Mouse (Mus musculus) frontal cortex, adult 2 months (tissue): ENCODE data around the gene Zfand3. TPM values are rescaled to one million over a fixed set of nuclear protein-coding genes. Genes with fewer than 3 reads are reported as not detected.

Experiments used
- DNase-seq, 2 experiments: peaks; one replicate each; pipeline ENCODE4 v3.0.0; 2022; ENCODE audit warnings: low spot score in 1 of 2; ENCODE audit errors: extremely low spot score in 1 of 2
- polyA plus RNA-seq: library from polyadenylated mRNA; depleted of rRNA; stranded (reverse); fragments of >200 nt; gene quantifications from 2 replicates; pipeline ENCODE4 v1.2.3, GENCODE M21; 2012

Zfand3 gene
- polyA plus RNA-seq, 1 experiment: 100 TPM

DNA sequence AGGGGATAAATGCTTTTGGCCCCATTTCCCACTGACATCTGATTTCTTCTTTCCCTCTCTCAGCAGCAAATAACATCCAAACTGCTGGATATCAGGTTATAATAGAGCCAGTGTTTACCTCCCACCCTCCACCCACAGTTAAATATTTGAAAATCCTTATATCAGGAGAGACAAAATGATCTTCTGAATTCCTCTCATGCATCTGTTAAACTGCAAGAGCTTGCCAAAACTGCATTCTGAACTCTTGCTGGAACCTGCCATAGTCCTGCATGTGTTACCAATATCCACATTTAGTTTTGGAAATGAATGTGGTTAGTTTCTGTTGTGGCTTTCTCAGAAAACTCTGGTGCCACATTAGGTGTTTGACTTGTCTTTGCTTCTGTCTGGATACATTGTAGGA is 97.3 kb downstream of the Zfand3 start:
- DNase-seq: no peak

DNA sequence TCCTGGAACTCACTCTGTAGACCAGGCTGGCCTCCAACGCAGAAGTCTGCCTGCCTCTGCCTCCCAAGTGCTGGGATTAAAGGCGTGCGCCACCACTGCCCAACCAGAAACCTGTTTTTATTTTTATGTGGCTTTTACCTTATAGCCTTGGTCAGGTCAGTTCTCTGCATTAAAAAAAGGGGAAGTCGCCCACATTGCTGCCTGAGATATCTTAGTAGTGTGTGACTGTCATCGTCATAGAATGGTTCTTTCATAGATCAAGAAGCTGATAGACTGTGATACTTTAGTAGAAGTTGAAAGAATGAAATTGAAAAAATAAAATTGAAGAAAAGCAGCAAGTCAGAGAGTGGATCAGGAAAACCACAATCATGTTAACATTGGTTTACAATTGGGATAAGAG is 98.5 kb downstream of the Zfand3 start:
- no peak for DNase-seq

DNA sequence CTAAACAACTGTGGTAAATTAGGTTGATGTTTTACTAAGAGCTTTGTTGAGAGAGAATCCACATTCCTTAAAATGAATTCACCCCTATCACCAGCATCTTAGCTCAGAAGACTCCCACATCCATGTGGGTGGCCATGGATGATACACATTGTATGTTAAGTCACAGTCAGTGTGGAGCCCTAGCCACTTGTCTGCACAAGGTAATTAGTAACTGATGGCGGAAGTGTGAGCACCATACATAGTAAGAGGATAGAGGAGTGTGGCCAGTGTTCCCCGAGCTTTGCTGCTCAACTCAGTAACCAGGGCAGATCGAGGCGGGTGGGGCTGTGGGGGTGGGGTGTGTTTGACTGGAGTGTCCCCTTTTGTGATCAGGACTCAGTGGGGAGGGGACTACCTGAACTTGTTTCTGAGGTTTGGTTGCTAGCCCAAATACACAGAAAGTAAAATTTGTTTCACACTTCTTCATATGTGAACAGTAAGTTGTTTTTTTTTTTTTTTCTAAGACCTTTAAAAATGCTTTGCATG is 99.2 kb downstream of the Zfand3 start:
- no peak for DNase-seq

DNA sequence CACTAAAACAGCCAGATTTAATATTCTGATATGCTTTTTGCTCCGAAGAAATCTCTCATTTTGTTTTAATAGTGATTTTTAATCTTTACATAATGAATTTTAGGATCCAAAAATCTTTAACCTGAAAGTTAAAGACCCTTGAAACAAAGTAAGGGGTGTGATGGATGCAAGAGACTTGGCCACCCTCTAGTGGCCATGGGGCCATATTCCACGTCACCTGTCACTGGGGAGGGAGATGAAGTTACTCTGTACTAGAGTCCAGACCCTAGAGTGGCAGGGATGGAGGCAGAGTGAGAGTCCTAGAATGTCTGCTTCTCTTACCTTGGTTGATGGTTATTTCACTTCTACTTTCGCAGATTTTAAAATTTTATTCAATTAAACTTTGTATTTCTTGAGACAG is 100.8 kb downstream of the Zfand3 start:
- DNase-seq: no peak

DNA sequence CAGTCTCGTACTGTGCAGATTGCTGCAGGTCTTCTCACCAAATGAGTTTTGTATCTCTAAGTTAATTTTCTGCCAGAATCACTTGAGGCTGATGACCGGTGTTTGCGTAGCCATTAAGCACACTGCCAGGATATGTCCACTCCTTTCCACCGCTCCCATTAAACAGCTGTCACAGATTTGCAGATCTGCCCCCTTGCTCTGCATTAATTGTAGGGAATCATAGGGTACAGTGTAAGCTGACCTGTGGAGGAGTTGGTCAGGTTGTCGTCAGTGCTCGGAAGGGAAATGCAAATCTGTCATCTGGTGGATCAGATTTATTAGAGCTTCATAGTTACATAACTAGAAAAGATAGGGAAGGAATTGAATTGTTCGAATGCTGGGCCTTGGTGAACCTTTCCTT is 106.1 kb downstream of the Zfand3 start:
- DNase-seq: no peak

DNA sequence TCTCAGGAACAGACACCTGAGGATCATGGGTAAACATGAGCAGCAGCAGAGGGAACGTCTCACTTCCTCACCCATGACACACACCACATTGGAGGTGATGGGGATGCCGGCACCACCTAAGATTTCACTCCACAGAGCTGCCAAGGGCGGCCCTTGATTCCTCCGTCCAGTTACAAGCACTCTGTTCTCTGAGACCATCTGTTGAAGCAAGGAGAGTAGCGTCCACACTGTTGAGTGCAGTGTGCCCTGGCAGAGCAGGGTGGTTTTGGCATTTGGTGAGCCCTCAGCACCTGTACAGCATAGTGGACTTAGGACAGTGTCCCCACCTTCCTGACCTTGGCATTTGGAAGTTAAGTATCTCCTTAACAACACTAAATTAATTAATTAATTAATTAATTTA is 107.0 kb downstream of the Zfand3 start:
- DNase-seq: no peak

DNA sequence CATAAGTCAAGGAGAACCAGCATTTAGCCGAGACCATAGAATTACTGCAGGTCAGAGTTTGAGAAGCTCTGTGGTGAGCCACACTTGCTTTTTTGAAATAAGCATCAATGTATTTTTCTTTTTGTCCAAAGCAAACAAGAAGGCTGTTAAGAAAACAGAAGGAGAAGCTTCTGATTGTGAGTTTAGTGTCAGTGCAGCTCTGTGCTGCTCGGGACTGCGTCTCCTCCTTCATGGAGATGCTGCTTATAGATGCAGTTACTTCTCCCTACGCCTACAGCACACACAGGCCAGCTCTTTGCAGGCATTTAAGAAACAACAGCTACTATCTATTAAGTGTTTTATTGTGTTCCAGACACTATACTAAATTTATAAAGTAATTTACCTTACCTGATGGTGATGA is 107.5 kb downstream of the Zfand3 start:
- no peak for DNase-seq

DNA sequence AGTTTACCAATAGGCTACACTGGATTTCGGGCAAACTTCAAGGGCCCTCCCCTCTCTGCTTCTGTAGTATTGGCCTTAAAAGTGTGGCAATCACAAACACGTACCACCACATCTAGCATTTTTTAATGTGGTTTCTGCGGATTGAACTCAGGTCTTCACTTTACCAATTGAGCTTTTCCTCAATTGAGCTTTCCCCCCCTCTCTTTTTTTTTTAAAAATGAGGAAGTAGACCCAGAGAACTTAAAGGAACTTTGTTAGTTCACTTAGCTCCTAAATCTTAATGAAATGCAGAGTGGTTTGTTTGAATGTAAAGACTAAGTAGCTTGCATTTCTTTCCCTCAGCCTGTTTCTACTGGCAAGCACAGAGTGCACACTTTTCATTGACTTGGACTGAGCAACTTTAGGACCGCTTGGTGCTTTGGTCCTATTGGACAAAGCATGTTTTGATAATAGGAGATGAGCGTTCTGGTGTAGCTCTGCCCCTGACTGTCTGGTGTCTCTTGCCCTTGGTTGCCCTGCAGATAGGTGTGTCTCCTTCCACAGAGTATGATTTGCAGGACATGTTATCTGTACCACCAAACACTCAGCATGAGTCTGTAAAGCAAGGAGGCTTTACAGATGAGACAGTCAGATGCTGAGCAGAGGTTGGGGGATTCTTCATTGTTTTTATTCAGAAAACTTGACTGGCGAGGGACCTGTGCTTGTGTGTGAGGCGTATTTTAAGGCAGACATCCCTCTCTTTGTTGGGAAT is 108.2 kb downstream of the Zfand3 start:
- no peak for DNase-seq

DNA sequence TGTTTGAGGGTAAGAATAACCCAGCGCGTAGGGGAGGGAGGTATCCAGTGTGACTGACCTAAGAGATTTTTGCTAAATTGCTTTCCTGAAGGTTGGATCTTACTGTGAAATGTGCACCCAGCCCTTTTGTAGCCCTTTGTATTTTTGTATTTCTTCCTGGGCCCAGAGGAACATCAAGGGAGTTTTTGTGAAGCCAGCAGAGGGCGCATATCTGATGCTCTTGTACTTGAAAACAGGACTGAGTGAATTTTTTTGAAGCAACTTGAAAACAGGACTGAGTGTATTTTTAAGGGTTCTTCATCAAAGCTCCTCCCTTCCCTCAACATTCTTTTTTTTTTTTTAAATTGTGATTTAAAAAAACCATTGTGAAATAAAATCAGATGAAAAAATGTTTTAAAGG is 110.2 kb downstream of the Zfand3 start:
- DNase-seq: peak in 1 of 2 experiments; percentile 66

DNA sequence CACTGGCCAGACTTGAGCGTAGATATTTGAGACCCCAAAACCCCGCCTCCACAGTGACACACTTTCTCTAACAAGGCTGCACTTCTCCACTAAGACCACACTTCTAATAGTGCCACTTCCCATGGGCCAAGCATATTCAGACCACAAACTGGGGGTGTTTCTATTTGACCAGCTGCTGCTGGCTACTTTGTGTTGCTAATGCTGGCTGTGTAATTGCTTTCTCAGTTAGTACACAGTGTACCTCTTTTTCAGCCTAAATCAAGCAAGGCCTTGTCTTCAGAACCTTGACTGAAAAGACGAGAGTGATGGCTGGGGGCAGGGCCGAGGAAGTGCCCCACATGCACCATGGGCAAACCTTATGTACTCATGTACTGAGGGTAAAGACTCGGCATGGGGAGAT is 111.7 kb downstream of the Zfand3 start:
- peak; percentile 36 to 37 for DNase-seq

DNA sequence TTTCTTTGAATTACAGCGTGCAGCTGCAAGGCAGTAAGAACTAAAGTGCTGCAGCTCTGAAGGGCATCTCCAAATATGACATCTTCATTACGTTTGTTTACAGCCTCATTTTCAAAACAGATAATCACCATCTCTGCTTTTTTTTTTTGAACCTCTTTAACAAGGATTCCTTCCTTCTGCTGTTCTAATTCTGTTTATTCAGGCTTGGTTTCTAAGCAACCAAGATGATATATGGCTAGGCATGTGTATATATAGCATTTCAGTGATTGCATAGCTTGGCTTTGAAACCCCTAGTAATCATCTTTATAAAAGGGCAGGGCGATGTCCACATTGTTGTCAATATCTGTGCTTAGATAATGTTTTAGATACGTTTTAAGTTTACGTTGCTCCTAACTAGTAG is 113.5 kb downstream of the Zfand3 start:
- no peak for DNase-seq

DNA sequence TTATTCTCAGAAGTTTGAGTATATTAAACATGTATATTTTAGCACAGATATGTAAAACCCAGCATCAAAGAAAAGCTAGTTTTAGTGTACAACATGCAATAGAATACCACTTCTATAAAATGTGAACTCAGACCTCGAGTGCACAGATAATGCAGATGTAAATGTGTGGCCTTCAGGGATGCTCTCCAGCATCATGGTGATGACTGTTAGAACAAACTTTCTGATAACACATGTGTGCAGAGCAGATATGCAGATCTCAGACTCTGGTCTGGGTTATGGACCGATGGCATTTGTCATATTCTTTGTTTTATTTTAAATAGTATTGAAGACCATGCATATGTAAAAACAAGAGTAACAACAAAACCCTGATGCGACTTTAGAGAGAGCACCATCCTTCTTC is 117.7 kb downstream of the Zfand3 start:
- DNase-seq: no peak

DNA sequence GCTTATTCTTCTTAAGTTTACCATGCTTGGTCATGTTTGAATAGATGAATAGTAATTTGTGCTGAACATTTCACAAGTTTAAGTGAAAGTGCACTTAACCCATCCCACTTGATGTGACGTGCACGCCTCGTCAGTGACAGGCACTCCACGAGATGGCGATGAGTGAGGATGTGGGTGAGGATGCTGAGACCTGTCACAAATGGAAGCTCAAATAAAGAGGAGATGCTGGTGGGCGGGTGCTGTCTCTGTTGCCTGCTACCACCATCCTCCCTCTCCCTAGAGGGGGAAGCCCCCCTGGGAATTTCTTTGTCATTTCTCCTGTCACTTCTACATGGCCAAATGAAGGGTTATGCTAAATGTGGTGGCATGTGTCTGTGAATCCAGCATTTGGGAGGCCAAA is 123.9 kb downstream of the Zfand3 start:
- DNase-seq: no peak

DNA sequence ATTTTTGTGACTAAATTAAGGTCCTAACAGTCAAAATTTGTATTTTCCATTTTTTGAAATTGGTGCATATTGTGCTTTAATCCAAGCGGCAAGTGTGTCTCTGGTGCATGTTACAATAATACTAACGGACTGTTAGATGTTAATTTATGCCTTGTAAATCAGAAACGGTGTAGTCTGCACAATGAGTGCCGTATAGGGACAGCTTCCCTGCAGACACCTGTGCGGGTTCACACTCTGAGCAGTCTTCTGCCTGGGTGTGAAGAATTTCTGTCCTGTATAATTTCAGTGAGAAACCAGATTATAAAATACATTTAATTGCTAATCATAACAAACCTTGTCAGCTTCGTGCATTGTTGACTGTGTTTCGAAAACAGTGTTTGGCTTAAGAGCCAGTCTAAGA is 124.7 kb downstream of the Zfand3 start:
- DNase-seq: no peak

DNA sequence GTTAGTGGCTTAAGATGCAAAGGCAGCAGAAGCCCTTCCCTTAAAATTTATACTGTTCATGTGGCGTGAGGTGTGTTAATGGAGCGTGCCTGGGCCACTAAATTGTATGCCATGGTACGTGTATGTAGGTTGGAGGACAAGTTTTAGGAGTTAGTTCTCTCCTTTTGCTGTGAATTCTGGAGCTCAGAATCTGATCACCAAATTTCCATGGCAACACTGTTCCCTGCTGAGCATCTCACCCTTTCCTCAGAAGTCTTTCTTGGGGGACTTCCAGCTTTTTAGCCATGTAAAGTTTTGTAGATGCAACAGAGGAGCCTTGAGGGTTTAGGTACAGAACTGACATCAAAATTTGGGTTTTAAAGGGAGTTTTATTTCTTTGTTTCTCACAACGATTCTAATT is 125.8 kb downstream of the Zfand3 start:
- DNase-seq: peak in 1 of 2 experiments; percentile 43

DNA sequence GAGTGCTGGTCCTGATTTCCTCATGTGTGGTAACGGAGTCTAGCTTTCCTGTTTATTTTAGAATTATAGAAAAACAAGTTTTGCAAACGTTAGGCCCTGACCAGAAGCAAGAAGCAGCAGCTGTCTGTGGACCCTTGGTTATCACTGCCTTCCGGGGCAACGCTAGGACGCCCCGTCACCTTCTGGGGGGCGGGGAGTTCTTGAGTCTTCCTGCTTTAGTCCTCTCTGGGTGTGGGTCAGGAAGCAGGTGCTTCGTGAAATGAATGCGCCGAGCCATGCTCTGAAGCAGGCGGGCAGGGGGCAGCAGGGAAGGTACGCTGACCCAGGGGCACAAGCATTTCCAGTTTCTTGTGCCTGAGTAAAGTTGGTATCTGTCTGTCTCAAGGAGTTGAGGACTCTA is 129.1 kb downstream of the Zfand3 start:
- DNase-seq: no peak

DNA sequence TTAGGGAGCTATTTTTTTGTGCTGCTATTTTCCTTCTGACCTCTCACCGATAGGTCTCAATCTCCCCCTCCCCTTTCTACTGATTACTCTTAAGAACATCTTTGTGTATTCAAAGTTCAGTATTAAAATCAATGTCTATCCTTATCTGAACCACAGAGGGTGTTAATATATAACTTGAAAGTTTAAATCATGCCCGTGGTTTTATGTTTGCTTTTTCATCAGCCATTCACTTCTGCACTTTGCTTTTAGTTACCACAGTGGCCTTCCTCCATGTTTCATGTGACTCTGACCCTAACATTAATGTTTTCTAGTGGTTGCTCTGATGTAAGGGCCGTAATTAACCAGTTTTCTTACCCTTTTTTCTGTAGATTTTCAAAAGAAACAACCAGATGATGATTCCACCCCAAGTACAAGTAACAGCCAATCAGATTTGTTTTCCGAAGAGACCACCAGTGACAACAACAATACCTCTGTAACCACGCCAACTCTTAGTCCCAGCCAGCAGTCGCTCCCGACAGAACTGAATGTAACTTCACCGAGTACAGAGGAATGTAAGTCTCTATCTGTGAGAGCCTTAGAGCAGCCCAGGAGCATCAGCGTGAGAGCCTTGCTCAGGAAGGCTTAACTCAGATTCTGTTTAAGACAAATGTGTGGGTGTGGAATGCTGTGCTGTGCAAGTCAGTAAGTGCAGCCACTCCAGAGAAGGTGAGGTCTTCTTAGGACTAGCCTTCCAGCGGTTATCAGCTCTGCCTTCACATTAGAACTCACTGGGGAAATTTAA is 130.6 kb downstream of the Zfand3 start:
- peak in 1 of 2 experiments; percentile 43 for DNase-seq

DNA sequence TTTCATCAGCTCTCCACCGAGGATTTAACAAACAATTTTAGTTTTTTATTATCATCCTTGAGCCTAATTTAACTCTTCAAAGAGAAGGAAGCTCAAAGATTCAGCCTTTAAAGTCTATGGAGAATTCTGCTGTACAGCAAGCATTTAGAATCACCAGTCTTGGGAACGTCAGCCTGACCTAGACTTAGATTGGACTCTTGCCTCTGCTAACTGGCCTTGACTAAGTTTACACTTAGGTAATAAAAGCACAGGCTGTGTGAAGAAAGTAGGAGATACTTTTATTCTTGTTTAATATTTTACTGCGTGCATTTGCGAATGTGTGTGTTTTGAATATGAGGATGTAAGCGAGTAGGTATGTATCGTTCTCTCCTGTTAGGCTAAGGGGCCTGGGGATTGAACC is 131.4 kb downstream of the Zfand3 start:
- no peak for DNase-seq

DNA sequence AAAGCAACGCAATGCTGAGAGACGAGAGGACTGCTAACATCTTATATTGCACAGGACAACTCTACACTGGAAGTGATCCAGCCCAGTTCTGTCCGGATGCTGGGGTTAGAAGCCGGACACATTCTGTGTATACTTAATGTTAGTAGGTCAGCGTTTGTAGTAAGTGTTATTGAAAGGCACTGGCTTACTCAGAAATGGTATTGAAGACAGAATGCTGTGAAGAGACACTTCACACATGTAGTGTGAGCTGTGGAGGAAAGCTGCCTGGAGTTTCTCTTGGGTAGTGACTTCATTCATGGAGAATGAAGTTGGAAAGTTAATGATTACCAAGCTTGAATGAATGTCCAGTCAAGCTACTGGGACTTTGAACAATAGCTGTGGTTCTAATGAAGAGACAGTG is 132.2 kb downstream of the Zfand3 start:
- DNase-seq: no peak

DNA sequence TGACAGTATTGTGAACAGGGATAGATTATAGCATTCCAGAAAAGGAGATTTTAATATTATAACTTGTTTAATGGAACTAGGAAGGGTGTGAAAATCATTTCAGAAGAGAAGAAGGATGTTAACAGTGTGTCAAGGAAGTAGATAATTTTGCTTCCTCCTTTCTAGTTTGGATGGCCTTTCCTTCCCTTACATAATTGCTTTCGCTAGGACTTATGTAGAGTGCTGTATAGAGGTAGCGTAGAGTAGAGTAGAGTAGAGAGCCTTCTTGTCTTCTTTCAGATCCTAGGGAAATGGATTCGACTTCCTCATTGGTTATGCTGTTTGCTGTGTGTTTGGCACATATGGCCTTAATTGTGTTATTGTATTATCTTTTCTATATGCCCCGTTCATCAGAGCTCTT is 132.6 kb downstream of the Zfand3 start:
- DNase-seq: no peak

DNA sequence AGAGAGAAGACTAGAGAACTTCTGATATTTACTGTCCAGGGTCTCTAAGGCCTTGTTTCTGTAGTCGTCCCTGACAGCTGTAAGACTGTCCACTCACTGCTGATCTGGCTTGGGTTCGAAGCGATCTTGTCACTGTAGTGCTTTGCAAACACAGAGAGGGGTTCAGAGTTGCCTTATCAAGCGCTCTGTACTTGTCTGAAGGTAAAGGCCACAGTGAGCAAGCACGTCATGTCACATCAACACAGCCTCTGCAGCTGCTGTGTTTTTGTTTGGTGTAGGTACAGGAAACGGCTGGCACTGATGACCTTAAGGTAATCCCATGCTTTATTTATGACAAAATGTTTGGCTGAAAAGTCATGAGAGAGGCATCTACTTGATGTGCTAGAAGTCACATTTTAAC is 139.6 kb downstream of the Zfand3 start:
- DNase-seq: no peak

DNA sequence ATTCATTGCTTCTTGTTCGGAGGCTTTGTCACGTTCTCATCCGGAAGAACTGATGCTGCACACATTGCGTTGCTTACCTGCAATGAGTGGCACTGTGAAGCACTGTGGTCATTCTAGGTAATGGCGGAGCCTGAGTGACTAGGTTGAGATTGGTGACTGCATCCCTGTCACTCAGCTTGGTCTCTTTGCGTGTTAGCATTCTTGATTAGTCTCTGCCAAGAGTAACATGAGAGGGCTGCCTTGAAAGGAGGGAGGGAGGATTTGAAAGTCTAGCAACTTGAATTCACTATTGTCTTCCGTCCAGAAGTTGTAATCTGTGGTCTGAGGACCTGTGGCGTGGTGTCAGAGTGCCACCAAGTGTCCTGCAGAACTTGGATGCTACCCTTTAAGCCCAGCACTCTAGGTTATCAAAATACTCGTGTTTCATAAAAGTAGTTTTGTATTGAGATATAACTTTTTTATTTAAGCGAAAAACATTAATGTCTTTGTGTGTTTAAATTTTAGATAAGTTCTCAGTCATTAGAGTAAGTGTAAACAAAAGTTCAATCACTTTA is 141.1 kb downstream of the Zfand3 start:
- no peak for DNase-seq
